Mouse (Mus musculus): Measurements from ENCODE around the gene Larp4.

GRCm38 (mm10) chr15:100041267-100042047 lies 71.6 kb downstream of the Larp4 start:
- TF ChIP-seq POLR2AphosphoS2 (IDR thresholded peaks at IDR 0.05; ENCODE audit: low read length) (no peak), ELF1 (IDR thresholded peaks at IDR 0.05; ENCODE audit: low read depth, low read length) (no peak), UBTF (IDR thresholded peaks at IDR 0.05; ENCODE audit: borderline replicate concordance, insufficient read depth, low read depth, low read length) (no peak), MAX (IDR thresholded peaks at IDR 0.05; ENCODE audit: low read length) (no peak), JUND (IDR thresholded peaks at IDR 0.05; ENCODE audit: low read depth, low read length) (no peak), POLR2A (IDR thresholded peaks at IDR 0.05; ENCODE audit: control insufficient read depth in 1 of 2, insufficient read depth in 1 of 2, low read depth in 1 of 2, low read length in 2 of 2, poor library complexity in 1 of 2) (no peak), RAD21 (IDR thresholded peaks at IDR 0.05; ENCODE audit: low read depth, low read length) (no peak)

All from MEL (cell line).